Mouse (Mus musculus): Measurements from ENCODE around the gene Adcy9. TPM values are rescaled to one million over a fixed set of nuclear protein-coding genes. Genes with fewer than 3 reads are reported as not detected.

Gene Adcy9
- total and polyA plus RNA-seq, 3 experiments, result 1.1 to 3.1 (median 1.2) TPM

DNA sequence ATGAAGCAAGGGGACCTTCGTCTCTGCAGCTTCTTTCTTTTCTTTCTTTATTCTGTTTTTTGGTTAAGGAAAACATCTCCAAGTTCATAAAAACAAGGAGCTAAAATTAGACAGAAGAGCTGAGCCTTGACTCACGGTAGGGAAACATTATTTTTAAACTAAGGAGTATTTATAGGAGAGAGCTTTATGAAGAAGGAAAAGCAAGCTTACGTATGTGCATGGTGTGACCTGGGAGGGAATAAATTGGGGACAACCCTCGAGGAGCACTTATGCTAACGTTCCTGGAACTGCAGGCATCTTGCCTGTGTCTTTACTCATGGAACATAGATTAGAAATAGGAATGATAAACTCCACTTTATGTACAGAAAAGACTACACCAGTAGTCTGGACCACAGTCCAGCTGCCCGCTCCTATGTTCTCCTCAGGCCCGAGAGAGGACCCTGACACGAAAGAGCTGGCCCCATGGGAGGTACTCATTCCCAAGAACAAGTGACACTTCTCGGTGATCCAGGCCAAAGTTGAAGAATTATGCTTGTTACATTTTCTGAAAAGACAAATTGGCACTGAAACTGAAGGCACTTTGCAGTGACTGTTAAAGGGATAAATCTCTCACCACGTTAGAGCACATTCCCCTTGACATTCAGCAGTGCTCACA, 24.5 kb downstream of the Adcy9 start:
- Histone ChIP-seq H3K9ac (ENCODE audit: insufficient read depth, low read depth) (no peak overlapping the region), H3K4me2 (ENCODE audit: insufficient read depth, low read depth, poor library complexity, severe bottlenecking) (no peak overlapping the region), H3K4me3 (replicated peaks in 1 of 3; ENCODE audit: low read depth in 2 of 3, low read length in 2 of 3, poor library complexity in 1 of 3) (no peak overlapping the region), H3K79me2 (replicated peaks; ENCODE audit: control insufficient read depth, extremely low read depth, insufficient read depth, poor library complexity, severe bottlenecking) (no peaks in the 10 kb centered on the region), H3K4me1 (ENCODE audit: control insufficient read depth in 1 of 2, insufficient read depth in 2 of 2) (peaks cover 3 to 16% of the 10 kb centered on the region in 2 experiments; a peak in 3 of 4 replicates), H3K36me3 (replicated peaks in 1 of 2; ENCODE audit: control insufficient read depth in 1 of 2, insufficient read depth in 1 of 2, low read length in 1 of 2) (peaks cover 0 to 2% of the 10 kb centered on the region in 2 experiments), H3K27me3 (replicated peaks) (no peaks in the 10 kb centered on the region), H3K9me3 (replicated peaks; ENCODE audit: low read length) (no peaks in the 10 kb centered on the region), H3K27ac (ENCODE audit: insufficient read depth, low read depth) (no peak overlapping the region)
- TF ChIP-seq RCOR1 (conservative IDR thresholded peaks at IDR 0.05; ENCODE audit: low read depth, low read length) (no peak), MAZ (IDR thresholded peaks at IDR 0.05; ENCODE audit: low read depth, low read length) (no peak), ETS1 (conservative IDR thresholded peaks at IDR 0.05; ENCODE audit: low read depth, low read length) (no peak), BHLHE40 (IDR thresholded peaks at IDR 0.05; ENCODE audit: low read depth, low read length) (no peak), PAX5 (IDR thresholded peaks at IDR 0.05; ENCODE audit: low read length) (no peak), MXI1 (IDR thresholded peaks at IDR 0.05; ENCODE audit: low read depth, low read length) (no peak), POLR2A (IDR thresholded peaks at IDR 0.05; ENCODE audit: low read depth, low read length) (no peak), USF2 (conservative IDR thresholded peaks at IDR 0.05; ENCODE audit: low read depth, low read length) (no peak), ELF1 (IDR thresholded peaks at IDR 0.05; ENCODE audit: low read depth, low read length) (no peak), USF1 (IDR thresholded peaks at IDR 0.05; ENCODE audit: low read depth, low read length) (no peak), RAD21 (IDR thresholded peaks at IDR 0.05; ENCODE audit: low read depth, low read length) (no peak), SIN3A (IDR thresholded peaks at IDR 0.05; ENCODE audit: low read length) (no peak), SMC3 (IDR thresholded peaks at IDR 0.05; ENCODE audit: low read depth, low read length) (no peak)
- DNase-seq (ENCODE audit: extremely low read depth), result no peak
- in situ Hi-C loops (cut with MboI; ENCODE audit: low pct_ligation_motif_present, low pct_unique_long_range_greater_than_20kb, low sequenced_read_pairs), result no loop called here
- dilution Hi-C loops (cut with MboI; ENCODE audit: extremely low pct_ligation_motif_present, extremely low pct_unique_long_range_greater_than_20kb, low sequenced_read_pairs), result no loop called here

DNA sequence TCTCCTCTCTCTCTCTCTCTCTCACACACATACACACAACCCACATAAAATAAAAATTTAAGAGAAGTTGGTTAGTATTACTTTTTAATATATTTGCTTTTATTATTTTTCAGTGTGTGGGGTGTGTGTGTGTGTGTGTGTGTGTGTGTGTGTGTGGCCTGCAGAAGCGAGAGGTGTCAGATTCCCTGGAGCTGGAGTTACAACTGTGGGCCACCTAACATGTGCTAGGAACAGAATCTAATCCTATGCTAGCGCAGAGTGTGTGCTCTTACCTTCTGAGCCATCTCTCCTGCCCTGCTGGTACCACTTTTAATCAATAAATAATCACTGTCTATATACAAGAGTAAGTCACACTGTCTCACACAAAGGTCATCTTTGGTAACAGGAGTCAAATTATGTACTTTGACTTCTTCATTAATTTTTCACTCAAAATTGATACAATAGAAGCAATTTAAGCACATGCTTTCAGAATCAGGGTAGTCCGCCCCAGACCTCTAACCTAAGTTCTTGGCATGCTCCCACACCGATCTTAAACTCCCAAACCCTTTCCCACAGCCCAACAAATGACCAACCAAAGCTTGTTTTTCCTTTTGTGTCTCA, 25.2 kb downstream of the Adcy9 start:
- H3K9me3 ChIP-seq (replicated peaks; ENCODE audit: low read length), result no peaks in the 10 kb centered on the region
- H3K27me3 ChIP-seq (replicated peaks), result no peaks in the 10 kb centered on the region
- no peaks in the 10 kb centered on the region for H3K79me2 ChIP-seq (replicated peaks; ENCODE audit: control insufficient read depth, extremely low read depth, insufficient read depth, poor library complexity, severe bottlenecking)
- no peak overlapping the region for H3K4me3 ChIP-seq (replicated peaks in 1 of 3; ENCODE audit: low read depth in 2 of 3, low read length in 2 of 3, poor library complexity in 1 of 3)
- TF ChIP-seq ZC3H11A (IDR thresholded peaks at IDR 0.05; ENCODE audit: low read depth, low read length), result no peak
- no peak overlapping the region for H3K9ac ChIP-seq (ENCODE audit: insufficient read depth, low read depth)
- dilution Hi-C loops (cut with MboI; ENCODE audit: extremely low pct_ligation_motif_present, extremely low pct_unique_long_range_greater_than_20kb, low sequenced_read_pairs), result no loop called here
- H3K4me1 ChIP-seq (ENCODE audit: control insufficient read depth in 1 of 2, insufficient read depth in 2 of 2), result peaks cover 3 to 16% of the 10 kb centered on the region in 2 experiments; a peak in 3 of 4 replicates
- no peak for DNase-seq (ENCODE audit: extremely low read depth)
- H3K4me2 ChIP-seq (ENCODE audit: insufficient read depth, low read depth, poor library complexity, severe bottlenecking), result no peak overlapping the region
- in situ Hi-C loops (cut with MboI; ENCODE audit: low pct_ligation_motif_present, low pct_unique_long_range_greater_than_20kb, low sequenced_read_pairs), result no loop called here
- no peak overlapping the region for H3K27ac ChIP-seq (ENCODE audit: insufficient read depth, low read depth)
- H3K36me3 ChIP-seq (replicated peaks in 1 of 2; ENCODE audit: control insufficient read depth in 1 of 2, insufficient read depth in 1 of 2, low read length in 1 of 2), result peaks cover 0 to 2% of the 10 kb centered on the region in 2 experiments
